ENCODE assay signal across 8 mouse cellular contexts in the genomic region with DNA sequence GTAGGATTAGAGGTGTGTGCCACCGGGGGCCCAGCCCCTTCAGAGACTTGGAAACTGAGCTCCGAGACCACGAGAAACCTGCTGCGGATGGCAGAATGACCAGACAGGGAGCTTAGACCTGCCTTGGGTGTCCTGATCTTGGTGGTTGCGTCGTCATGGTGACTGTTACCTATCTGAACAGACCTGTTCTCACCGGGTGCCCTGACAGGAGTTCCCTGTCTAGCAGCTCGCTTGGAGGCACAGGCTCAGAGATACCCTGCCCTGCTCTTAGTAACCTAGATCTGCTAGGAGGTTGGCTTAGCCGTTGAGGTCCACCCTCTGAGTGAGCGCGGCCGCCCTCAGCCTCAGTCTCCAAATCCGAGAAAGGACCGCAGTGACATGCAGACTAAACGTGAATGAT.
DNase-seq lines count a peak whose midpoint lies in the region; ATAC-seq lines count a peak whose summit lies in the region.

No protein-coding gene starts in this region.

- H3K27me3 ChIP-seq in heart, embryonic 16.5 days (ENCODE audit: control insufficient read depth, insufficient read depth, low read length): no peaks in the 10 kb centered on the region
- peaks cover 72% of the 10 kb centered on the region for H3K27me3 ChIP-seq in embryonic facial prominence, embryonic 10.5 days (replicated peaks; ENCODE audit: low read depth, poor library complexity, severe bottlenecking)
- peaks cover 86% of the 10 kb centered on the region for H3K27me3 ChIP-seq in hindbrain, embryonic 10.5 days (ENCODE audit: insufficient read depth, poor library complexity, severe bottlenecking)
- H3K27me3 ChIP-seq in midbrain, embryonic 13.5 days: no peaks in the 10 kb centered on the region

- peak overlapping the region; percentile 56 for H3K27ac ChIP-seq in heart, embryonic 16.5 days (ENCODE audit: low read length)
- 0 out of 2 replicates have a peak overlapping the region, but pooled peaks have one; percentile 21 for H3K27ac ChIP-seq in embryonic facial prominence, embryonic 10.5 days (replicated peaks)
- peak overlapping the region; percentile 83 for H3K27ac ChIP-seq in hindbrain, embryonic 10.5 days
- peak overlapping the region; percentile 93 for H3K27ac ChIP-seq in midbrain, embryonic 13.5 days

- peak overlapping the region; percentile 52 for H3K9ac ChIP-seq in heart, embryonic 16.5 days (ENCODE audit: low read length)
- peak overlapping the region; percentile 53 for H3K9ac ChIP-seq in midbrain, embryonic 13.5 days (replicated peaks)

- H3K9me3 ChIP-seq in heart, embryonic 16.5 days (replicated peaks; ENCODE audit: control insufficient read depth, low read length): no peaks in the 10 kb centered on the region
- no peaks in the 10 kb centered on the region for H3K9me3 ChIP-seq in embryonic facial prominence, embryonic 10.5 days
- H3K9me3 ChIP-seq in hindbrain, embryonic 10.5 days: no peaks in the 10 kb centered on the region
- no peaks in the 10 kb centered on the region for H3K9me3 ChIP-seq in midbrain, embryonic 13.5 days

- H3K4me2 ChIP-seq in heart, embryonic 16.5 days (ENCODE audit: low read depth, low read length): peak overlapping the region; percentile 8; the same call in 1 of the 2 replicates
- H3K4me2 ChIP-seq in midbrain, embryonic 13.5 days (replicated peaks): peak overlapping the region; percentile 38

- intact Hi-C loops in heart, postnatal 25 days (cut with DNase I): no loop called here
- intact Hi-C loops in left cerebral cortex, postnatal 10 days (cut with DNase I): no loop called here

- no peaks in the 10 kb centered on the region for H3K36me3 ChIP-seq in heart, embryonic 16.5 days (ENCODE audit: control insufficient read depth, insufficient read depth)
- no peaks in the 10 kb centered on the region for H3K36me3 ChIP-seq in embryonic facial prominence, embryonic 10.5 days (replicated peaks)
- no peaks in the 10 kb centered on the region for H3K36me3 ChIP-seq in hindbrain, embryonic 10.5 days
- H3K36me3 ChIP-seq in midbrain, embryonic 13.5 days: no peaks in the 10 kb centered on the region

- WGBS in heart, embryonic 16.5 days: 63% methylated on average over 15 of the region's 15 CpGs
- 65% methylated on average over 15 of the region's 15 CpGs for WGBS in embryonic facial prominence, embryonic 10.5 days
- 67% methylated on average over 15 of the region's 15 CpGs for WGBS in hindbrain, embryonic 10.5 days
- 60% methylated on average over 15 of the region's 15 CpGs for WGBS in midbrain, embryonic 13.5 days

- no peak for DNase-seq in heart, postnatal 25 days (ENCODE audit: low spot score)
- no peak for DNase-seq in embryonic facial prominence, embryonic 10.5 days (ENCODE audit: low spot score)
- DNase-seq in hindbrain, embryonic 10.5 days (ENCODE audit: low spot score): no peak
- DNase-seq in layer of hippocampus, postnatal 25 days (ENCODE audit: extremely low spot score in 1 of 2, low spot score in 1 of 2): no peak
- no peak for DNase-seq in adrenal gland, postnatal 10 days
- no peak for DNase-seq in left cerebral cortex, postnatal 10 days (ENCODE audit: extremely low spot score in 1 of 2, low spot score in 2 of 2)

- H3K4me1 ChIP-seq in heart, embryonic 16.5 days (ENCODE audit: control insufficient read depth, insufficient read depth, low read length): peaks cover 59% of the 10 kb centered on the region
- H3K4me1 ChIP-seq in embryonic facial prominence, embryonic 10.5 days: peaks cover 91% of the 10 kb centered on the region
- peaks cover 98% of the 10 kb centered on the region for H3K4me1 ChIP-seq in hindbrain, embryonic 10.5 days (replicated peaks)
- peaks cover 100% of the 10 kb centered on the region for H3K4me1 ChIP-seq in midbrain, embryonic 13.5 days (replicated peaks)

- no peak for ATAC-seq in heart, embryonic 16.5 days (replicated peaks; ENCODE audit: extremely low read depth, insufficient read depth, low FRiP score)
- ATAC-seq in midbrain, embryonic 13.5 days: peak; percentile 9

- H3K4me3 ChIP-seq in heart, embryonic 16.5 days (ENCODE audit: low read length): no peak overlapping the region
- no peak overlapping the region for H3K4me3 ChIP-seq in embryonic facial prominence, embryonic 10.5 days
- peak overlapping the region; percentile 29 for H3K4me3 ChIP-seq in hindbrain, embryonic 10.5 days
- H3K4me3 ChIP-seq in midbrain, embryonic 13.5 days (replicated peaks): no peak overlapping the region

Comparison
In these comparisons a context has a peak if more than half of its experiments do, and no peak if none do; other contexts are left out.
1. H3K27ac ChIP-seq: peak in every context shown above with its lines; median percentile 93 in midbrain, embryonic 13.5 days; 83 in hindbrain, embryonic 10.5 days; 56 in heart, embryonic 16.5 days; 21 in embryonic facial prominence, embryonic 10.5 days.